Mouse (Mus musculus): Measurements from ENCODE around the gene Nrtn. TPM values are rescaled to one million over a fixed set of nuclear protein-coding genes. Genes with fewer than 3 reads are reported as not detected.
A peak's percentile ranks its signal among the peaks of the same experiment; 100 is the strongest.

Nrtn gene
- total and polyA plus RNA-seq, 3 experiments = 0.25 TPM; not detected in 2

DNA sequence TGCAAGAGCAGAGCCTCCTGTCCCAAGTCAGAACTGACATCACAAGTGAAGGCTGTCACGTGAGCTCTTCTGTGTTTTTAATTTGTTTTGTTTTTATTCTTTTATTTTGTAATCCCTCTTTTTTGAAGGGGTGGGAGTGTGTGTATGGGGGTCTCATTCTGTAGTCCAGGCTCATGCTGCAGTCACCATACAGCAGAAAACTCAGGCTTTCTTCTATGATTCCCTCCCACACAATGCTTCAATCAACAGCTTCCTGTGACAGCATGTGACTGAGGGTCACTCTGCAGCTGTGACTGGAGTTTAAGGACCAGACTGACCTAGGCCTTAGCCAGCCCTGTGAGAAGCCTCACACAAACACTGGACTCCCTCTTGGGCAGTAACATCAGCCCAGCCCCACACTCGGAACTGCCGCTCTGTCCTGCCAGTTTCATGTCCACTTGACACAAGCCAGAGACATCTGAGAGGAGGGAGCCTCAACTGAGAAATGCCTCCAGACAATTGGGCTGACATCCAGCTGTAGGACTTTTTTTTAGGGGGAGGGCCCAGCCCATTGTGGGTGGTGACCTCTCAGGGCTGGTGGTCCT, 21.5 kb upstream of the Nrtn start:
- in situ Hi-C loops (cut with MboI; ENCODE audit: low pct_ligation_motif_present, low pct_unique_long_range_greater_than_20kb, low sequenced_read_pairs) = no loop called here
- no peak overlapping the region for H3K4me3 ChIP-seq (replicated peaks in 1 of 3; ENCODE audit: low read depth in 2 of 3, low read length in 2 of 3, poor library complexity in 1 of 3)
- H3K4me2 ChIP-seq (ENCODE audit: insufficient read depth, low read depth, poor library complexity, severe bottlenecking) = no peak overlapping the region
- H3K79me2 ChIP-seq (replicated peaks; ENCODE audit: control insufficient read depth, extremely low read depth, insufficient read depth, poor library complexity, severe bottlenecking) = no peaks in the 10 kb centered on the region
- dilution Hi-C loops (cut with MboI; ENCODE audit: extremely low pct_ligation_motif_present, extremely low pct_unique_long_range_greater_than_20kb, low sequenced_read_pairs) = no loop called here
- peaks cover 21% of the 10 kb centered on the region for H3K27me3 ChIP-seq (replicated peaks)
- H3K36me3 ChIP-seq (replicated peaks in 1 of 2; ENCODE audit: control insufficient read depth in 1 of 2, insufficient read depth in 1 of 2, low read length in 1 of 2) = peaks cover 0 to 3% of the 10 kb centered on the region in 2 experiments
- no peak overlapping the region for H3K27ac ChIP-seq (ENCODE audit: insufficient read depth, low read depth)
- no peaks in the 10 kb centered on the region for H3K4me1 ChIP-seq (ENCODE audit: control insufficient read depth in 1 of 2, insufficient read depth in 2 of 2)
- DNase-seq (ENCODE audit: extremely low read depth) = no peak
- TF ChIP-seq GABPA (IDR thresholded peaks at IDR 0.05; ENCODE audit: insufficient replicate concordance, low read depth, low read length) (no peak), ZMIZ1 (IDR thresholded peaks at IDR 0.05; ENCODE audit: low read depth, low read length) (no peak), PAX5 (IDR thresholded peaks at IDR 0.05; ENCODE audit: low read length) (no peak), NRF1 (IDR thresholded peaks at IDR 0.05; ENCODE audit: low read depth, low read length) (no peak), JUND (conservative IDR thresholded peaks at IDR 0.05; ENCODE audit: low read depth, low read length) (no peak), ZKSCAN1 (IDR thresholded peaks at IDR 0.05; ENCODE audit: borderline replicate concordance, low read depth, low read length) (no peak), SIN3A (IDR thresholded peaks at IDR 0.05; ENCODE audit: low read length) (no peak), POLR2A (IDR thresholded peaks at IDR 0.05; ENCODE audit: low read depth, low read length) (no peak), ETS1 (conservative IDR thresholded peaks at IDR 0.05; ENCODE audit: low read depth, low read length) (no peak)
- H3K9me3 ChIP-seq (replicated peaks; ENCODE audit: low read length) = peaks cover 9% of the 10 kb centered on the region
- H3K9ac ChIP-seq (ENCODE audit: insufficient read depth, low read depth) = no peak overlapping the region

DNA sequence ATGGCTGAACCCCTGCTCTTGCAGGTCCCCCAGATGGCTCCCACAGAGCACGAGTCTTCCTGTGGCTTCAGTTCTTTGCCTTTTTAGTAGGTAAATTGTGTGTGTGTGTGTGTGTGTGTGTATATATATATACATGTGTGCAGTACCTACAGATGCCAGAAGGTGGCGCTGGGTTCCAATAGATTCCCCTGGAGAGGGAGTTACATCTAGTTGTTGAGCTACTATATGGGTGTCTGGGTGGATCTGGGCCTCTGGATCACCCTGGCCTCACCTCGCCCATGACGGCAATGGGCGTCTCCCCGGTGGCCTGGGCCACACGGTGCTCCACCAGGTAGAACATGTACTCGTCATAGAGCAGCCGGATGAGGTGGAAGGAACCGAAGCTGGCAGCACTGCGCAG, 20.2 kb upstream of the Nrtn start:
- dilution Hi-C loops (cut with MboI; ENCODE audit: extremely low pct_ligation_motif_present, extremely low pct_unique_long_range_greater_than_20kb, low sequenced_read_pairs) = no loop called here
- TF ChIP-seq CHD1 (IDR thresholded peaks at IDR 0.05; ENCODE audit: low read depth, low read length) (no peak), CTCF (conservative IDR thresholded peaks at IDR 0.05 in 1 of 2, IDR thresholded peaks at IDR 0.05 in 1 of 2; ENCODE audit: low read depth in 2 of 2, low read length in 2 of 2) (peak in 1 of 2 experiments; percentile 5; a peak in 1 of 4 replicates)
- in situ Hi-C loops (cut with MboI; ENCODE audit: low pct_ligation_motif_present, low pct_unique_long_range_greater_than_20kb, low sequenced_read_pairs) = no loop called here
- Histone ChIP-seq H3K4me3 (replicated peaks in 1 of 3; ENCODE audit: low read depth in 2 of 3, low read length in 2 of 3, poor library complexity in 1 of 3) (no peak overlapping the region), H3K27me3 (replicated peaks) (peaks cover 18% of the 10 kb centered on the region), H3K27ac (ENCODE audit: insufficient read depth, low read depth) (no peak overlapping the region), H3K9me3 (replicated peaks; ENCODE audit: low read length) (peaks cover 9% of the 10 kb centered on the region), H3K9ac (ENCODE audit: insufficient read depth, low read depth) (no peak overlapping the region), H3K4me2 (ENCODE audit: insufficient read depth, low read depth, poor library complexity, severe bottlenecking) (no peak overlapping the region), H3K36me3 (replicated peaks in 1 of 2; ENCODE audit: control insufficient read depth in 1 of 2, insufficient read depth in 1 of 2, low read length in 1 of 2) (peaks cover 0 to 14% of the 10 kb centered on the region in 2 experiments), H3K79me2 (replicated peaks; ENCODE audit: control insufficient read depth, extremely low read depth, insufficient read depth, poor library complexity, severe bottlenecking) (no peaks in the 10 kb centered on the region), H3K4me1 (ENCODE audit: control insufficient read depth in 1 of 2, insufficient read depth in 2 of 2) (no peaks in the 10 kb centered on the region)
- DNase-seq (ENCODE audit: extremely low read depth) = no peak

- Histone ChIP-seq H3K79me2 (replicated peaks; ENCODE audit: control insufficient read depth, extremely low read depth, insufficient read depth, poor library complexity, severe bottlenecking) (peaks cover 8% of the 10 kb centered on the region), H3K4me2 (ENCODE audit: insufficient read depth, low read depth, poor library complexity, severe bottlenecking) (no peak within 1 kb of the TSS), H3K27ac (ENCODE audit: insufficient read depth, low read depth) (no peak within 1 kb of the TSS), H3K4me1 (ENCODE audit: control insufficient read depth in 1 of 2, insufficient read depth in 2 of 2) (peaks cover 0 to 5% of the 10 kb centered on the region in 2 experiments; a peak in 2 of 4 replicates), H3K9me3 (replicated peaks; ENCODE audit: low read length) (no peaks in the 10 kb centered on the region), H3K27me3 (replicated peaks) (no peaks in the 10 kb centered on the region), H3K4me3 (replicated peaks in 1 of 3; ENCODE audit: low read depth in 2 of 3, low read length in 2 of 3, poor library complexity in 1 of 3) (no peak within 1 kb of the TSS), H3K36me3 (replicated peaks in 1 of 2; ENCODE audit: control insufficient read depth in 1 of 2, insufficient read depth in 1 of 2, low read length in 1 of 2) (peaks cover 51 to 75% of the 10 kb centered on the region in 2 experiments), H3K9ac (ENCODE audit: insufficient read depth, low read depth) (no peak within 1 kb of the TSS)
- no peak for TF ChIP-seq USF1 (IDR thresholded peaks at IDR 0.05; ENCODE audit: low read depth, low read length)
- TF ChIP-seq ZMIZ1 (IDR thresholded peaks at IDR 0.05; ENCODE audit: low read depth, low read length) = no peak
- no peak for TF ChIP-seq POLR2A (IDR thresholded peaks at IDR 0.05; ENCODE audit: low read depth, low read length)
- TF ChIP-seq TBP (conservative IDR thresholded peaks at IDR 0.05; ENCODE audit: low read depth, low read length) = no peak
- no peak for TF ChIP-seq POLR2AphosphoS2 (IDR thresholded peaks at IDR 0.05; ENCODE audit: low read depth, low read length)
- TF ChIP-seq UBTF (IDR thresholded peaks at IDR 0.05; ENCODE audit: low read depth, low read length) = no peak
- no peak for TF ChIP-seq CHD2 (IDR thresholded peaks at IDR 0.05; ENCODE audit: low read length)
- no peak for TF ChIP-seq SMC3 (IDR thresholded peaks at IDR 0.05; ENCODE audit: low read depth, low read length)
- TF ChIP-seq IRF4 (IDR thresholded peaks at IDR 0.05; ENCODE audit: low read depth, low read length) = no peak
- no peak for TF ChIP-seq NRF1 (IDR thresholded peaks at IDR 0.05; ENCODE audit: low read depth, low read length)
- in situ Hi-C loops (cut with MboI; ENCODE audit: low pct_ligation_motif_present, low pct_unique_long_range_greater_than_20kb, low sequenced_read_pairs) (no loop called here), dilution Hi-C loops (cut with MboI; ENCODE audit: extremely low pct_ligation_motif_present, extremely low pct_unique_long_range_greater_than_20kb, low sequenced_read_pairs) (no loop called here)
- DNase-seq (ENCODE audit: extremely low read depth) = no peak
These were observed 12.6 kb upstream of the Nrtn start, which contains the start of gene Prr22 for GRCm38 (mm10) chr17:56769950-56770349. Gene Prr22, plus strand, starts transcription at chr17:56770250.
